In the genomic region with DNA sequence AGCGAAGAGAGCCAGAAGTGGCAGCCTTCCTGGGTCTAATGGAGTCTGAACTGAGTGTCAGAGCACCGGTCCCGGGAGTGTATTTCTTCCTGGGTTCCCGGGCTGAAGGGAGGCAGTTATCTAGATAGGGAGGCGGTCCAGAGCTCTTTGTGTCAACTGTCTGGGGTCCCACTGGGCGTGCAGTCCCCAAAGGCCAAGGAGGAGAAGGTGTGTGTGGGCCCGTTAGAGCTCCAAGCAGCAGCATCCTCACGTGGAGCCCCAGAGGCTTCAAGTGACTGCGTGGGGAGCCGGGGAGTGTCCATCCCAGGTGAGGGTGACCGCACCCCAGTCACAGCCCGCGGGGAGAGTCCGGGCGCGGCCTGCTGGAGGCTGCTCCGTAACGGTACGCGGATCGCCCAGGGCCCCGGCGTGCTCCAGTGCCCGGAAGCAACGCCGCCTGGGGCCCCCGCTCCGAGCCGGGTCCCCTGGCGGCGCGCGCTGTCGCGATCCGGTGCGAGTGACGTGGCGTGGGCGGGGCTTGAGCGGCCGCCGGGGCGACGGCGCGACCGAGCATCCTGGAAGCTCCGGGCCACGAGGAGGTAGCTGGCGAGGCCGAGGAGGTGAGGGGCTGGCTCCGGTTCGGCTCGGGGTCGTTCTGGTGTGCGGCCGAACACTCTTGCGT, we compare ENCODE assay signal across 7 mouse cellular contexts. TPM values are rescaled to one million over a fixed set of nuclear protein-coding genes. Genes with fewer than 3 reads are reported as not detected.
DNase-seq lines count a peak whose midpoint lies in the region; ATAC-seq and TF ChIP-seq lines count a peak whose summit lies in the region.

A gene (plus strand): TSS at position 502 of the 661 bp plus-strand sequence.

- no peak for TF ChIP-seq POLR2A in kidney, adult 2 months (IDR thresholded peaks at IDR 0.05; ENCODE audit: low read depth, low read length)
- peak; percentile 46 for TF ChIP-seq POLR2A in spleen, adult 2 months (IDR thresholded peaks at IDR 0.05; ENCODE audit: low read depth, low read length)

- WGBS in embryonic facial prominence, embryonic 12.5 days, result under 1% methylated on average over 54 of the region's 59 CpGs
- whole genome bisulfite sequencing in kidney, adult 2 months, result under 1% methylated on average over 53 of the region's 59 CpGs
- under 1% methylated on average over 59 of the region's 59 CpGs for WGBS in limb, embryonic 12.5 days
- WGBS in midbrain, embryonic 14.5 days, result under 1% methylated on average over 58 of the region's 59 CpGs
- 1% methylated on average over 55 of the region's 59 CpGs for WGBS in spleen, adult 2 months

- H3K9me3 ChIP-seq in embryonic facial prominence, embryonic 12.5 days, result no peaks in the 10 kb centered on the region
- no peaks in the 10 kb centered on the region for H3K9me3 ChIP-seq in limb, embryonic 12.5 days
- no peaks in the 10 kb centered on the region for H3K9me3 ChIP-seq in midbrain, embryonic 14.5 days (ENCODE audit: control insufficient read depth, low read length)

- H3K9ac ChIP-seq in embryonic facial prominence, embryonic 12.5 days, result peak within 1 kb of the TSS; percentile 82
- peak within 1 kb of the TSS; percentile 85 for H3K9ac ChIP-seq in limb, embryonic 12.5 days (replicated peaks)
- peak within 1 kb of the TSS; percentile 93 for H3K9ac ChIP-seq in midbrain, embryonic 14.5 days (replicated peaks; ENCODE audit: low read length)

- peak within 1 kb of the TSS; percentile 91 for H3K4me2 ChIP-seq in embryonic facial prominence, embryonic 12.5 days (replicated peaks)
- peak within 1 kb of the TSS; percentile 91 for H3K4me2 ChIP-seq in limb, embryonic 12.5 days
- H3K4me2 ChIP-seq in midbrain, embryonic 14.5 days (ENCODE audit: low read length), result peak within 1 kb of the TSS; percentile 92

- ATAC-seq in embryonic facial prominence, embryonic 12.5 days (ENCODE audit: insufficient number of reproducible peaks, insufficient read depth, low FRiP score, low TSS enrichment), result peak; percentile 79
- peak; percentile 71 for ATAC-seq in limb, embryonic 12.5 days (ENCODE audit: insufficient number of reproducible peaks, insufficient read depth, low FRiP score, low TSS enrichment, low read depth)
- peak; percentile 85 for ATAC-seq in midbrain, embryonic 14.5 days (ENCODE audit: low FRiP score, low TSS enrichment)

- TF ChIP-seq CTCF in kidney, adult 2 months (conservative IDR thresholded peaks at IDR 0.05; ENCODE audit: insufficient read depth, insufficient read length, low read depth, low read length), result no peak
- TF ChIP-seq CTCF in spleen, adult 2 months (IDR thresholded peaks at IDR 0.05; ENCODE audit: extremely low read depth, insufficient read depth, insufficient read length, insufficient replicate concordance), result no peak

- H3K36me3 ChIP-seq in embryonic facial prominence, embryonic 12.5 days, result peaks cover 8% of the 10 kb centered on the region
- H3K36me3 ChIP-seq in kidney, adult 2 months (ENCODE audit: control insufficient read depth, insufficient read depth, low read length), result no peaks in the 10 kb centered on the region
- peaks cover 16% of the 10 kb centered on the region for H3K36me3 ChIP-seq in limb, embryonic 12.5 days
- peaks cover 6% of the 10 kb centered on the region for H3K36me3 ChIP-seq in midbrain, embryonic 14.5 days (ENCODE audit: control insufficient read depth, insufficient read depth, low read length)
- peaks cover 4% of the 10 kb centered on the region for H3K36me3 ChIP-seq in spleen, adult 2 months (ENCODE audit: control insufficient read depth, insufficient read depth, low read length)

- peak within 1 kb of the TSS; percentile 70 for H3K27ac ChIP-seq in embryonic facial prominence, embryonic 12.5 days
- H3K27ac ChIP-seq in kidney, adult 2 months (ENCODE audit: insufficient read depth, low read depth, low read length), result no peak within 1 kb of the TSS
- peak within 1 kb of the TSS; percentile 90 for H3K27ac ChIP-seq in limb, embryonic 12.5 days
- peak within 1 kb of the TSS; percentile 95 for H3K27ac ChIP-seq in midbrain, embryonic 14.5 days (replicated peaks; ENCODE audit: low read depth, low read length)
- H3K27ac ChIP-seq in spleen, adult 2 months (ENCODE audit: insufficient read depth, low read length), result peak within 1 kb of the TSS; percentile 82

- DNase-seq in adrenal gland, postnatal 25 days, result peak; percentile 91
- peak; percentile 90 to 91 for DNase-seq in heart, adult 18-20 months
- DNase-seq in kidney, adult 2 months, result peak; percentile 82
- DNase-seq in midbrain, embryonic 14.5 days, result peak; percentile 94
- DNase-seq in spleen, adult 2 months (ENCODE audit: low read depth in 1 of 2, low spot score in 2 of 2), result peak; percentile 70 to 90

- no peaks in the 10 kb centered on the region for H3K27me3 ChIP-seq in embryonic facial prominence, embryonic 12.5 days
- H3K27me3 ChIP-seq in kidney, adult 2 months (replicated peaks; ENCODE audit: control insufficient read depth, insufficient read depth, low read length), result no peaks in the 10 kb centered on the region
- no peaks in the 10 kb centered on the region for H3K27me3 ChIP-seq in limb, embryonic 12.5 days
- no peaks in the 10 kb centered on the region for H3K27me3 ChIP-seq in midbrain, embryonic 14.5 days (ENCODE audit: control insufficient read depth, insufficient read depth, low read length)
- no peaks in the 10 kb centered on the region for H3K27me3 ChIP-seq in spleen, adult 2 months (ENCODE audit: control insufficient read depth, insufficient read depth, low read length)

- H3K4me3 ChIP-seq in embryonic facial prominence, embryonic 12.5 days, result peak within 1 kb of the TSS; percentile 91
- peak within 1 kb of the TSS; percentile 86 for H3K4me3 ChIP-seq in kidney, adult 2 months (ENCODE audit: insufficient read depth, low read depth, low read length)
- peak within 1 kb of the TSS; percentile 86 for H3K4me3 ChIP-seq in limb, embryonic 12.5 days (replicated peaks)
- H3K4me3 ChIP-seq in midbrain, embryonic 14.5 days (replicated peaks; ENCODE audit: low read depth, low read length), result peak within 1 kb of the TSS; percentile 77
- peak within 1 kb of the TSS; percentile 98 for H3K4me3 ChIP-seq in spleen, adult 2 months (ENCODE audit: extremely low read depth, insufficient read depth, insufficient read length)

- peaks cover 9% of the 10 kb centered on the region; the same call in 1 of the 2 replicates for H3K4me1 ChIP-seq in embryonic facial prominence, embryonic 12.5 days
- no peaks in the 10 kb centered on the region for H3K4me1 ChIP-seq in kidney, adult 2 months (ENCODE audit: control insufficient read depth, insufficient read depth, low read length)
- peaks cover 13% of the 10 kb centered on the region for H3K4me1 ChIP-seq in limb, embryonic 12.5 days (replicated peaks)
- H3K4me1 ChIP-seq in midbrain, embryonic 14.5 days (ENCODE audit: control insufficient read depth, insufficient read depth, low read length), result peaks cover 8% of the 10 kb centered on the region
- H3K4me1 ChIP-seq in spleen, adult 2 months (ENCODE audit: control insufficient read depth, insufficient read depth, insufficient read length), result no peaks in the 10 kb centered on the region

RNA-seq across cellular contexts. Expression of the gene that starts here (rescaled TPM):
- total RNA-seq in adrenal gland, postnatal 25 days (2021), result 25.6 and 29.0 TPM in 2 replicates
- 52.8 and 66.5 TPM in 2 replicates for polyA plus RNA-seq in embryonic facial prominence, embryonic 12.5 days (2016; fragmentation: Nextera tagmentation; extraction: Ambion mirVana)
- total RNA-seq in heart, adult 18-20 months (2021), result 10 to 100 TPM in 1 of 2 experiments, 1 to 10 TPM in 1; 8.8 to 11.5 TPM
- 8.2 and 9.8 TPM in 2 replicates for polyA plus RNA-seq in kidney, adult 2 months (2012; rRNA removed)
- 64.5 and 70.8 TPM in 2 replicates for polyA plus RNA-seq in limb, embryonic 12.5 days (2016; fragmentation: Nextera tagmentation; extraction: Ambion mirVana)
- polyA plus RNA-seq in midbrain, embryonic 14.5 days (2014; fragmentation: Nextera tagmentation; extraction: Ambion mirVana), result 76.1 and 77.8 TPM in 2 replicates
- 22.4 and 22.6 TPM in 2 replicates for polyA plus RNA-seq in spleen, adult 2 months (2012; rRNA removed)
